Mouse (Mus musculus): ENCODE data around the gene Lrpprc. TPM values are rescaled to one million over a fixed set of nuclear protein-coding genes. Genes with fewer than 3 reads are reported as not detected.

Lrpprc gene
- total and polyA plus RNA-seq, 3 experiments: 54.4 to 73.8 (median 65.9) TPM

GRCm38 (mm10) chr17:84787477-84787876 lies 3.1 kb downstream of the Lrpprc start:
- in situ Hi-C loops (cut with MboI; ENCODE audit: low pct_ligation_motif_present, low pct_unique_long_range_greater_than_20kb, low sequenced_read_pairs): no loop called here
- peaks cover 71% of the 10 kb centered on the region for H3K79me2 ChIP-seq (replicated peaks; ENCODE audit: control insufficient read depth, extremely low read depth, insufficient read depth, poor library complexity, severe bottlenecking)
- peaks cover 26 to 58% of the 10 kb centered on the region in 2 experiments for H3K36me3 ChIP-seq (replicated peaks in 1 of 2; ENCODE audit: control insufficient read depth in 1 of 2, insufficient read depth in 1 of 2, low read length in 1 of 2)
- peaks cover 9 to 27% of the 10 kb centered on the region in 2 experiments for H3K4me1 ChIP-seq (ENCODE audit: control insufficient read depth in 1 of 2, insufficient read depth in 2 of 2)
- H3K4me3 ChIP-seq (replicated peaks in 1 of 3; ENCODE audit: low read depth in 2 of 3, low read length in 2 of 3, poor library complexity in 1 of 3): no peak overlapping the region
- dilution Hi-C loops (cut with MboI; ENCODE audit: extremely low pct_ligation_motif_present, extremely low pct_unique_long_range_greater_than_20kb, low sequenced_read_pairs): no loop called here
- no peak overlapping the region for H3K4me2 ChIP-seq (ENCODE audit: insufficient read depth, low read depth, poor library complexity, severe bottlenecking)
- H3K27ac ChIP-seq (ENCODE audit: insufficient read depth, low read depth): no peak overlapping the region
- no peak for DNase-seq (ENCODE audit: extremely low read depth)
- no peaks in the 10 kb centered on the region for H3K27me3 ChIP-seq (replicated peaks)
- no peak overlapping the region for H3K9ac ChIP-seq (ENCODE audit: insufficient read depth, low read depth)
- TF ChIP-seq SMC3 (IDR thresholded peaks at IDR 0.05; ENCODE audit: low read depth, low read length) (no peak), JUN (IDR thresholded peaks at IDR 0.05; ENCODE audit: insufficient read depth, low read depth, low read length) (no peak), CTCF (conservative IDR thresholded peaks at IDR 0.05 in 1 of 2, IDR thresholded peaks at IDR 0.05 in 1 of 2; ENCODE audit: low read depth in 2 of 2, low read length in 2 of 2) (no peak), MXI1 (IDR thresholded peaks at IDR 0.05; ENCODE audit: low read depth, low read length) (no peak), RAD21 (IDR thresholded peaks at IDR 0.05; ENCODE audit: low read depth, low read length) (no peak), PAX5 (IDR thresholded peaks at IDR 0.05; ENCODE audit: low read length) (no peak), UBTF (IDR thresholded peaks at IDR 0.05; ENCODE audit: low read depth, low read length) (no peak), BHLHE40 (IDR thresholded peaks at IDR 0.05; ENCODE audit: low read depth, low read length) (no peak), MAZ (IDR thresholded peaks at IDR 0.05; ENCODE audit: low read depth, low read length) (no peak), KAT2A (IDR thresholded peaks at IDR 0.05; ENCODE audit: insufficient replicate concordance, low read length) (no peak), ZC3H11A (IDR thresholded peaks at IDR 0.05; ENCODE audit: low read depth, low read length) (no peak), TCF12 (IDR thresholded peaks at IDR 0.05; ENCODE audit: low read depth, low read length) (no peak)
- H3K9me3 ChIP-seq (replicated peaks; ENCODE audit: low read length): no peaks in the 10 kb centered on the region

GRCm38 (mm10) chr17:84786911-84787310 lies 3.7 kb downstream of the Lrpprc start:
- Histone ChIP-seq H3K27ac (ENCODE audit: insufficient read depth, low read depth) (no peak overlapping the region), H3K27me3 (replicated peaks) (no peaks in the 10 kb centered on the region), H3K4me1 (ENCODE audit: control insufficient read depth in 1 of 2, insufficient read depth in 2 of 2) (peaks cover 9 to 24% of the 10 kb centered on the region in 2 experiments), H3K79me2 (replicated peaks; ENCODE audit: control insufficient read depth, extremely low read depth, insufficient read depth, poor library complexity, severe bottlenecking) (peaks cover 73% of the 10 kb centered on the region), H3K9me3 (replicated peaks; ENCODE audit: low read length) (no peaks in the 10 kb centered on the region), H3K9ac (ENCODE audit: insufficient read depth, low read depth) (no peak overlapping the region), H3K4me2 (ENCODE audit: insufficient read depth, low read depth, poor library complexity, severe bottlenecking) (no peak overlapping the region), H3K36me3 (replicated peaks in 1 of 2; ENCODE audit: control insufficient read depth in 1 of 2, insufficient read depth in 1 of 2, low read length in 1 of 2) (peaks cover 29 to 64% of the 10 kb centered on the region in 2 experiments), H3K4me3 (replicated peaks in 1 of 3; ENCODE audit: low read depth in 2 of 3, low read length in 2 of 3, poor library complexity in 1 of 3) (no peak overlapping the region)
- in situ Hi-C loops (cut with MboI; ENCODE audit: low pct_ligation_motif_present, low pct_unique_long_range_greater_than_20kb, low sequenced_read_pairs): no loop called here
- dilution Hi-C loops (cut with MboI; ENCODE audit: extremely low pct_ligation_motif_present, extremely low pct_unique_long_range_greater_than_20kb, low sequenced_read_pairs): no loop called here
- DNase-seq (ENCODE audit: extremely low read depth): no peak
- TF ChIP-seq MXI1 (IDR thresholded peaks at IDR 0.05; ENCODE audit: low read depth, low read length) (no peak), BHLHE40 (IDR thresholded peaks at IDR 0.05; ENCODE audit: low read depth, low read length) (no peak)

GRCm38 (mm10) chr17:84785176-84785575 lies 5.4 kb downstream of the Lrpprc start:
- Histone ChIP-seq H3K4me2 (ENCODE audit: insufficient read depth, low read depth, poor library complexity, severe bottlenecking) (no peak overlapping the region), H3K27me3 (replicated peaks) (no peaks in the 10 kb centered on the region), H3K27ac (ENCODE audit: insufficient read depth, low read depth) (no peak overlapping the region), H3K79me2 (replicated peaks; ENCODE audit: control insufficient read depth, extremely low read depth, insufficient read depth, poor library complexity, severe bottlenecking) (peaks cover 72% of the 10 kb centered on the region), H3K4me1 (ENCODE audit: control insufficient read depth in 1 of 2, insufficient read depth in 2 of 2) (peaks cover 9 to 18% of the 10 kb centered on the region in 2 experiments), H3K4me3 (replicated peaks in 1 of 3; ENCODE audit: low read depth in 2 of 3, low read length in 2 of 3, poor library complexity in 1 of 3) (no peak overlapping the region), H3K9ac (ENCODE audit: insufficient read depth, low read depth) (no peak overlapping the region), H3K36me3 (replicated peaks in 1 of 2; ENCODE audit: control insufficient read depth in 1 of 2, insufficient read depth in 1 of 2, low read length in 1 of 2) (peaks cover 33 to 79% of the 10 kb centered on the region in 2 experiments), H3K9me3 (replicated peaks; ENCODE audit: low read length) (no peaks in the 10 kb centered on the region)
- dilution Hi-C loops (cut with MboI; ENCODE audit: extremely low pct_ligation_motif_present, extremely low pct_unique_long_range_greater_than_20kb, low sequenced_read_pairs) (no loop called here), in situ Hi-C loops (cut with MboI; ENCODE audit: low pct_ligation_motif_present, low pct_unique_long_range_greater_than_20kb, low sequenced_read_pairs) (no loop called here)
- no peak for DNase-seq (ENCODE audit: extremely low read depth)
- TF ChIP-seq RCOR1 (conservative IDR thresholded peaks at IDR 0.05; ENCODE audit: low read depth, low read length): no peak
- no peak for TF ChIP-seq ZMIZ1 (IDR thresholded peaks at IDR 0.05; ENCODE audit: low read depth, low read length)
- TF ChIP-seq RAD21 (IDR thresholded peaks at IDR 0.05; ENCODE audit: low read depth, low read length): no peak
- no peak for TF ChIP-seq POLR2AphosphoS2 (IDR thresholded peaks at IDR 0.05; ENCODE audit: low read depth, low read length)
- no peak for TF ChIP-seq MXI1 (IDR thresholded peaks at IDR 0.05; ENCODE audit: low read depth, low read length)
- no peak for TF ChIP-seq SIN3A (IDR thresholded peaks at IDR 0.05; ENCODE audit: low read length)
- TF ChIP-seq EP300 (IDR thresholded peaks at IDR 0.05; ENCODE audit: low read length): no peak

Measured in CH12.LX (cell line).